Mouse (Mus musculus) megakaryocyte, embryonic 14.5 days (primary cell): ENCODE results near the gene Skil.

Source experiments
- FLI1 ChIP-seq: IDR thresholded peaks from 2 replicates; pipeline ENCODE4 v1.6.1; 2012; ENCODE audit warnings: low read length, inconsistent platforms, mixed read lengths
- GATA1 ChIP-seq: IDR thresholded peaks from 3 replicates; pipeline ENCODE4 v1.6.1; 2012; ENCODE audit warnings: mixed read lengths, low read length, inconsistent platforms, borderline replicate concordance

DNA sequence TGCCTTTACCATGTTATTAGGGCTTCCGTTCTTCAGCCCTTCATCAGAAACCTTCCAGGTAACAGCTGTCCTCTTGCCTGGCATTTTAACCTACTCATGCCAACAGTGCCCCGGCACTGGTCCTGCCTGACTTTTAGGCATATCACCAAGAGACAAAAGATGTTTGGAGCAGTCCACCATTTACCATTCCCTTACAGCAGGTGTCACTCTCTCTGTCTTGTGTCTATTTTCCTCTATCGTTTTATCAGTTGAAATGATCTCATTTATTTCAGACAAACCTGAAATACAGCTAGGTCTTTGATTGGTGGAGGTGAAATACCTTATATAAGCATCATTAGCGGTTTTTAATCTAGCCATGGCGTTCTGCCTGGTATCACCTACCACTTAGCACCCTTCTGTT, 45.8 kb upstream of the Skil start:
- TF ChIP-seq GATA1 = no peak
- no peak for TF ChIP-seq FLI1
